Mouse (Mus musculus) stomach, postnatal 0 days (tissue): ENCODE data around the gene Zfp385a.

ENCODE experiments used
- CTCF ChIP-seq: IDR thresholded peaks from 2 replicates; pipeline ENCODE4 v1.5.1; 2016; ENCODE audit warnings: antibody characterized with exemption, low read depth, mild to moderate bottlenecking, moderate library complexity
- EP300 ChIP-seq: optimal IDR thresholded peaks from 2 replicates; pipeline ENCODE3; 2016; ENCODE audit warnings: antibody characterized with exemption

DNA sequence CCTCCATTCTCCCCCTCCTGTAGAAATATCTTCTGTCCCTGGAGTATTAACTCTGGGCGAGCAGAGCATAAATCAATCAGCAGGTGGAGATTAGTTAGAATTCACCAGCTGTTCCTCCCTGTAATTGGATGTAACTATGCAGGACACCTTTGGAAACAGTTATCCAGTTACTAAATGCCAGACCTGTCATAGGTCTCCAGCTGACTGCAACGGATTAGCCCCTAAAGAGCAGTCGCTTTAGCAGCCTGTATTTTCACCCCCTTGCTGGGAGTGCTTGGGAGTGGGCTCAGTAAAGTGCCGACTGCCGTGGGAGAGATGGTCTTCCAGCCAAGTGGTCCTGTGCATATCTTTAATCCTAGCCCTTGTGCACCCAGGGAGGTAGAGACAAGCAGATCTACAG is 50.3 kb downstream of the Zfp385a start:
- TF ChIP-seq EP300 (no peak), CTCF (no peak)
